11 mouse cellular contexts compared by ENCODE assay signal in the genomic region with DNA sequence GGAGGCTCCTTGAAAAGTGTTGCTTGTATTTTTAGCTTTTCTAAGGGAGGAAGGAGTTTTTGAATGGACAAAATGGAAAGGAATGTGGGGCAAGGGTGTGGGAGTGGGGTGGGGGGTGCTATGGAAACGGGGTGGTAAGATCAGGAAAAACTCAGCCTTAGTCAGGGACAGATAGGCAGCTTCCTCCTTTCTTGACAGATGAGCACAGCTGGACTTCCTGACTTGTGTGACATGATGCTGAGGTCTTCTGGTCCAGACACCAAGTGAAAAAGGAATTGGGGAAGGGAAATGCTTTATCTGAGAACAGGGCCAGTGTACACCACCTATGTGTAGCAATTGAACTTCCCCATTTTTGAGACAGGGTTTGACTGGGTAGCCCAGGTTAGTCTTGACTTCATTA.
DNase-seq lines count a peak whose midpoint lies in the region; ATAC-seq and TF ChIP-seq lines count a peak whose summit lies in the region.
"Had no signal": no experiment of that assay in that cellular context is flagged by ENCODE, and none has a peak within 500 bp of the region (broad histone marks: within the 10 kb centered on the region; RNA-seq: fewer than 3 reads in every experiment).

No protein-coding gene starts in this region.

- TF ChIP-seq CTCF in C2C12 (IDR thresholded peaks at IDR 0.05; ENCODE audit: control insufficient read depth, insufficient read depth, insufficient read length): no peak

- H3K36me3 ChIP-seq in forebrain, embryonic 13.5 days (ENCODE audit: poor library complexity, severe bottlenecking): no peaks in the 10 kb centered on the region
- no peaks in the 10 kb centered on the region for H3K36me3 ChIP-seq in forebrain, embryonic 12.5 days (replicated peaks)
- no peaks in the 10 kb centered on the region for H3K36me3 ChIP-seq in C2C12 (ENCODE audit: control insufficient read depth, insufficient read depth)
- H3K36me3 ChIP-seq in kidney, embryonic 16.5 days (ENCODE audit: insufficient read depth, low read length): no peaks in the 10 kb centered on the region
- H3K36me3 ChIP-seq: hindbrain, embryonic 13.5 days had no signal

- ATAC-seq in forebrain, embryonic 13.5 days: no peak
- ATAC-seq in forebrain, embryonic 12.5 days (ENCODE audit: low FRiP score): no peak
- no peak for ATAC-seq in kidney, embryonic 16.5 days (ENCODE audit: low FRiP score, low TSS enrichment)
- ATAC-seq in activated CD4-positive, CD25-positive, alpha-beta regulatory T cell, adult 4 months: no peak
- ATAC-seq in erythroid progenitor cell, adult 5-6 weeks (replicated peaks; ENCODE audit: low FRiP score, poor library complexity, severe bottlenecking): no peak

- DNase-seq in heart, adult 18-20 months: peak; percentile 29 to 41
- no peak for DNase-seq in yolk sac, embryonic 10.5 days (ENCODE audit: low spot score)

- no peak overlapping the region for H3K4me2 ChIP-seq in forebrain, embryonic 13.5 days
- no peak overlapping the region for H3K4me2 ChIP-seq in forebrain, embryonic 12.5 days
- H3K4me2 ChIP-seq in kidney, embryonic 16.5 days (replicated peaks; ENCODE audit: low read depth, low read length): no peak overlapping the region
- H3K4me2 ChIP-seq: hindbrain, embryonic 13.5 days had no signal

- H3K27ac ChIP-seq in forebrain, embryonic 13.5 days: peak overlapping the region; percentile 63; the same call in 1 of the 2 replicates
- H3K27ac ChIP-seq in forebrain, embryonic 12.5 days: no peak overlapping the region
- H3K27ac ChIP-seq in kidney, embryonic 16.5 days (ENCODE audit: low read length): peak overlapping the region; percentile 56

- H3K79me2 ChIP-seq in C2C12 (ENCODE audit: control insufficient read depth, insufficient read depth): no peaks in the 10 kb centered on the region

- H3K4me3 ChIP-seq in forebrain, embryonic 13.5 days: no peak overlapping the region
- no peak overlapping the region for H3K4me3 ChIP-seq in forebrain, embryonic 12.5 days (replicated peaks)
- no peak overlapping the region for H3K4me3 ChIP-seq in C2C12 (ENCODE audit: insufficient read depth, poor library complexity, severe bottlenecking)
- no peak overlapping the region for H3K4me3 ChIP-seq in kidney, embryonic 16.5 days (ENCODE audit: low read length)
- H3K4me3 ChIP-seq: erythroblast, embryonic 14.5 days; hindbrain, embryonic 13.5 days; megakaryocyte, embryonic 14.5 days had no signal

- H3K9me3 ChIP-seq in forebrain, embryonic 13.5 days (replicated peaks): no peaks in the 10 kb centered on the region
- no peaks in the 10 kb centered on the region for H3K9me3 ChIP-seq in forebrain, embryonic 12.5 days
- no peaks in the 10 kb centered on the region for H3K9me3 ChIP-seq in kidney, embryonic 16.5 days (ENCODE audit: low read length)
- H3K9me3 ChIP-seq: hindbrain, embryonic 13.5 days; megakaryocyte, embryonic 14.5 days had no signal

- WGBS in forebrain, embryonic 13.5 days: 42% methylated on average over 1 of the region's 1 CpGs
- WGBS in forebrain, embryonic 12.5 days: 53% methylated on average over 1 of the region's 1 CpGs
- WGBS in kidney, embryonic 16.5 days: 44% methylated on average over 1 of the region's 1 CpGs

- no peaks in the 10 kb centered on the region for H3K27me3 ChIP-seq in forebrain, embryonic 13.5 days
- no peaks in the 10 kb centered on the region for H3K27me3 ChIP-seq in forebrain, embryonic 12.5 days
- no peaks in the 10 kb centered on the region for H3K27me3 ChIP-seq in C2C12 (ENCODE audit: control insufficient read depth, insufficient read depth, insufficient read length)
- H3K27me3 ChIP-seq in kidney, embryonic 16.5 days (ENCODE audit: insufficient read depth, low read length): no peaks in the 10 kb centered on the region
- H3K27me3 ChIP-seq: hindbrain, embryonic 13.5 days; megakaryocyte, embryonic 14.5 days had no signal

- H3K4me1 ChIP-seq in forebrain, embryonic 13.5 days: peaks cover 33% of the 10 kb centered on the region
- H3K4me1 ChIP-seq in forebrain, embryonic 12.5 days: peaks cover 21% of the 10 kb centered on the region
- peaks cover 16% of the 10 kb centered on the region for H3K4me1 ChIP-seq in kidney, embryonic 16.5 days (ENCODE audit: insufficient read depth, low read length)

- no peaks in the 10 kb centered on the region for H3K79me3 ChIP-seq in C2C12 (ENCODE audit: low read depth)

- H3ac ChIP-seq in C2C12 (ENCODE audit: control insufficient read depth, insufficient read length, low read depth): no peak overlapping the region

- no peak overlapping the region for H3K9ac ChIP-seq in forebrain, embryonic 13.5 days
- H3K9ac ChIP-seq in forebrain, embryonic 12.5 days: no peak overlapping the region
- no peak overlapping the region for H3K9ac ChIP-seq in kidney, embryonic 16.5 days (replicated peaks; ENCODE audit: low read length)
- H3K9ac ChIP-seq: hindbrain, embryonic 13.5 days had no signal

TF ChIP-seq in C2C12, 6 proteins besides CTCF, POLR2A, EP300 and RAD21:
- TF ChIP-seq USF1 (IDR thresholded peaks at IDR 0.05; ENCODE audit: low read depth) (no peak), CEBPB (IDR thresholded peaks at IDR 0.05; ENCODE audit: low read depth) (no peak), MYOD1 (IDR thresholded peaks at IDR 0.05; ENCODE audit: control insufficient read depth, insufficient read length, low read depth) (peak; percentile 89)
